Mouse (Mus musculus) liver, embryonic 15.5 days (tissue): ENCODE measurements around the gene Hfe. TPM values are rescaled to one million over a fixed set of nuclear protein-coding genes. Genes with fewer than 3 reads are reported as not detected.
"Not testable (repeated sequence)": the region's sequence is repeated elsewhere in the genome, so short reads cannot be mapped to it uniquely, and the experiment has no call there.

Experiments
- ATAC-seq: fragments of 200-750 bp; cut with Nextera tagmentation; 2 replicates; pipeline ENCODE4 v1.8.0; 2017; ENCODE audit warnings: moderate number of reproducible peaks, mild to moderate bottlenecking, moderate library complexity; ENCODE audit not compliant: insufficient read depth
- H3K27ac ChIP-seq: fragments of 300-500 bp; sonication (generic); replicated peaks from 2 replicates; pipeline ENCODE4 v1.5.1; 2015; ENCODE audit warnings: mild to moderate bottlenecking, inconsistent platforms
- H3K27me3 ChIP-seq: fragments of 300-500 bp; sonication (generic); 2 replicates; pipeline ENCODE4 v1.6.1; 2015; ENCODE audit warnings: mild to moderate bottlenecking, inconsistent platforms
- H3K36me3 ChIP-seq: fragments of 300-500 bp; sonication (generic); replicated peaks from 2 replicates; pipeline ENCODE4 v1.6.1; 2015; ENCODE audit warnings: moderate library complexity, mild to moderate bottlenecking, inconsistent platforms
- H3K4me1 ChIP-seq: fragments of 300-500 bp; sonication (generic); replicated peaks from 2 replicates; pipeline ENCODE4 v1.6.1; 2015; ENCODE audit warnings: inconsistent platforms
- H3K4me2 ChIP-seq: fragments of 300-500 bp; sonication (generic); 2 replicates; pipeline ENCODE4 v1.6.1; 2015; ENCODE audit warnings: moderate library complexity, mild to moderate bottlenecking, inconsistent platforms
- H3K4me3 ChIP-seq: fragments of 300-500 bp; sonication (generic); replicated peaks from 2 replicates; pipeline ENCODE4 v1.5.1; 2015; ENCODE audit warnings: mild to moderate bottlenecking, inconsistent platforms
- H3K9ac ChIP-seq: fragments of 300-500 bp; sonication (generic); 2 replicates; pipeline ENCODE4 v1.6.1; 2015; ENCODE audit warnings: moderate library complexity, mild to moderate bottlenecking, inconsistent platforms
- H3K9me3 ChIP-seq: fragments of 300-500 bp; sonication (generic); replicated peaks from 2 replicates; pipeline ENCODE4 v1.6.1; 2016; ENCODE audit warnings: inconsistent platforms
- WGBS: fragments of 180-500 bp; shearing (Covaris S2); methylation state at CpG from one replicate; pipeline ENCODE4 v1.1.7; 2015; ENCODE audit warnings: mixed read lengths; ENCODE audit not compliant: insufficient replicate concordance; 5-methylcytosine and 5-hydroxymethylcytosine counted together
- polyA plus RNA-seq: library from polyadenylated mRNA; unstranded; fragments of >200 nt; fragmentation: Nextera tagmentation; extraction: Ambion mirVana; gene quantifications from 2 replicates; pipeline ENCODE4 v1.2.1, GENCODE M21; 2015

The Hfe gene
- polyA plus RNA-seq, 1 experiment from 2014 or later = 13.6 TPM

GRCm38 (mm10) chr13:23729706-23730105 lies 19.1 kb upstream of the Hfe start:
- H3K27ac ChIP-seq = peak overlapping the region; percentile 53; the same call in 1 of the 2 replicates
- 77% methylated on average over 5 of the region's 5 CpGs for WGBS
- ATAC-seq = no peak

GRCm38 (mm10) chr13:23729192-23729525 lies 18.5 kb upstream of the Hfe start:
- Histone ChIP-seq H3K27ac (peak overlapping the region; percentile 53), H3K9me3 (no peaks in the 10 kb centered on the region), H3K4me3 (no peak overlapping the region), H3K4me1 (peaks cover 53% of the 10 kb centered on the region), H3K27me3 (no peaks in the 10 kb centered on the region), H3K36me3 (no peaks in the 10 kb centered on the region), H3K9ac (no peak overlapping the region), H3K4me2 (no peak overlapping the region)
- WGBS = 44% methylated on average over 9 of the region's 9 CpGs
- ATAC-seq = no peak

More at GRCm38 (mm10) chr13:23729706-23730105, 19.1 kb upstream of the Hfe start:
- Histone ChIP-seq H3K4me2 (no peak overlapping the region), H3K9ac (no peak overlapping the region), H3K9me3 (no peaks in the 10 kb centered on the region), H3K4me1 (peaks cover 47% of the 10 kb centered on the region), H3K4me3 (no peak overlapping the region), H3K36me3 (no peaks in the 10 kb centered on the region), H3K27me3 (no peaks in the 10 kb centered on the region)

- Histone ChIP-seq H3K4me1 (peaks cover 58% of the 10 kb centered on the region), H3K4me3 (no peak overlapping the region), H3K9ac (no peak overlapping the region), H3K36me3 (no peaks in the 10 kb centered on the region), H3K9me3 (no peaks in the 10 kb centered on the region), H3K4me2 (peak overlapping the region; percentile 32), H3K27me3 (no peaks in the 10 kb centered on the region), H3K27ac (peak overlapping the region; percentile 53)
- ATAC-seq = no peak
- WGBS = 48% methylated on average over 18 of the region's 18 CpGs
Observed at GRCm38 (mm10) chr13:23728472-23729191, 18.0 kb upstream of the Hfe start.

GRCm38 (mm10) chr13:23725213-23725612 lies 14.6 kb upstream of the Hfe start:
- 33% methylated on average over 1 of the region's 1 CpGs for WGBS
- Histone ChIP-seq H3K36me3 (no peaks in the 10 kb centered on the region), H3K9ac (no peak overlapping the region), H3K27ac (no peak overlapping the region), H3K9me3 (no peaks in the 10 kb centered on the region), H3K27me3 (no peaks in the 10 kb centered on the region), H3K4me3 (no peak overlapping the region), H3K4me2 (no peak overlapping the region), H3K4me1 (peaks cover 60% of the 10 kb centered on the region)
- ATAC-seq = no peak

- no peak for ATAC-seq
- WGBS = 48% methylated on average over 4 of the region's 4 CpGs
- no peak overlapping the region for H3K27ac ChIP-seq
- H3K4me1 ChIP-seq = peaks cover 53% of the 10 kb centered on the region
- no peaks in the 10 kb centered on the region for H3K9me3 ChIP-seq
- H3K36me3 ChIP-seq = no peaks in the 10 kb centered on the region
- no peak overlapping the region; the same call in 1 of the 2 replicates for H3K9ac ChIP-seq
- no peaks in the 10 kb centered on the region for H3K27me3 ChIP-seq
- no peak overlapping the region for H3K4me3 ChIP-seq
- H3K4me2 ChIP-seq = no peak overlapping the region
Observed at GRCm38 (mm10) chr13:23724239-23724638, 13.6 kb upstream of the Hfe start.

GRCm38 (mm10) chr13:23717593-23718245 lies 7.1 kb upstream of the Hfe start:
- H3K36me3 ChIP-seq, ATAC-seq, H3K9me3 ChIP-seq, H3K4me1 ChIP-seq, H3K4me3 ChIP-seq, H3K9ac ChIP-seq, H3K27me3 ChIP-seq, H3K4me2 ChIP-seq: not testable (repeated sequence)
- H3K27ac ChIP-seq = 0 out of 2 replicates have a peak overlapping the region, but pooled peaks have one; percentile 41
- WGBS = 17% methylated on average over 2 of the region's 2 CpGs

GRCm38 (mm10) chr13:23717176-23717575 lies 6.5 kb upstream of the Hfe start:
- H3K9ac ChIP-seq = no peak overlapping the region
- no peak for ATAC-seq
- H3K27me3 ChIP-seq = no peaks in the 10 kb centered on the region; the same call in 1 of the 2 replicates
- peaks cover 4% of the 10 kb centered on the region; the same call in 1 of the 2 replicates for H3K4me1 ChIP-seq
- 0 out of 2 replicates have a peak overlapping the region, but pooled peaks have one; percentile 41 for H3K27ac ChIP-seq
- no peak overlapping the region for H3K4me3 ChIP-seq
- no peak overlapping the region for H3K4me2 ChIP-seq
- WGBS = 47% methylated on average over 11 of the region's 11 CpGs
- no peaks in the 10 kb centered on the region for H3K9me3 ChIP-seq
- H3K36me3 ChIP-seq = no peaks in the 10 kb centered on the region

- Histone ChIP-seq H3K4me1 (peaks cover 8% of the 10 kb centered on the region), H3K27me3 (peaks cover 3% of the 10 kb centered on the region; the same call in 1 of the 2 replicates), H3K4me2 (no peak overlapping the region), H3K36me3 (no peaks in the 10 kb centered on the region), H3K4me3 (no peak overlapping the region), H3K9ac (no peak overlapping the region), H3K9me3 (no peaks in the 10 kb centered on the region), H3K27ac (no peak overlapping the region)
- ATAC-seq = no peak
- 26% methylated on average over 5 of the region's 5 CpGs for WGBS
Observed at GRCm38 (mm10) chr13:23716261-23717042, 5.8 kb upstream of the Hfe start.

GRCm38 (mm10) chr13:23709714-23710373 lies 810 bp downstream of the Hfe start:
- peaks cover 19% of the 10 kb centered on the region for H3K27me3 ChIP-seq
- H3K4me3 ChIP-seq = peak overlapping the region; percentile 56
- WGBS = 34% methylated on average over 15 of the region's 15 CpGs
- no peaks in the 10 kb centered on the region for H3K36me3 ChIP-seq
- H3K4me2 ChIP-seq = peak overlapping the region; percentile 74
- peak overlapping the region; percentile 77 for H3K27ac ChIP-seq
- H3K4me1 ChIP-seq = peaks cover 25% of the 10 kb centered on the region
- H3K9me3 ChIP-seq = no peaks in the 10 kb centered on the region
- peak overlapping the region; percentile 64 for H3K9ac ChIP-seq
- 0 out of 2 replicates have a peak, but pooled peaks have one; percentile 19 for ATAC-seq

- 62% methylated on average over 4 of the region's 4 CpGs for WGBS
- no peak overlapping the region for H3K9ac ChIP-seq
- no peak for ATAC-seq
- no peaks in the 10 kb centered on the region for H3K9me3 ChIP-seq
- H3K4me2 ChIP-seq = no peak overlapping the region
- H3K4me1 ChIP-seq = peaks cover 25% of the 10 kb centered on the region
- H3K27me3 ChIP-seq = peaks cover 19% of the 10 kb centered on the region
- no peak overlapping the region for H3K4me3 ChIP-seq
- H3K36me3 ChIP-seq = no peaks in the 10 kb centered on the region
- no peak overlapping the region for H3K27ac ChIP-seq
Observed at GRCm38 (mm10) chr13:23708654-23709053, 2.0 kb downstream of the Hfe start.
